Mouse (Mus musculus) forebrain, embryonic 13.5 days (tissue): ENCODE results near the gene Nkain1. TPM values are rescaled to one million over a fixed set of nuclear protein-coding genes. Genes with fewer than 3 reads are reported as not detected.

ENCODE experiments used
- ATAC-seq: fragments of 200-750 bp; cut with Nextera tagmentation; 2 replicates; pipeline ENCODE4 v1.8.0; 2017
- H3K27ac ChIP-seq: fragments of 300-500 bp; sonication (generic); 2 replicates; pipeline ENCODE4 v1.5.1; 2015; ENCODE audit warnings: inconsistent platforms, mild to moderate bottlenecking, moderate library complexity
- H3K27me3 ChIP-seq: fragments of 300-500 bp; sonication (generic); 2 replicates; pipeline ENCODE4 v1.6.1; 2015; ENCODE audit warnings: mild to moderate bottlenecking, inconsistent platforms
- H3K36me3 ChIP-seq: fragments of 300-500 bp; sonication (generic); 2 replicates; pipeline ENCODE4 v1.6.1; 2015; ENCODE audit warnings: mild to moderate bottlenecking, inconsistent platforms; ENCODE audit not compliant: poor library complexity, severe bottlenecking
- H3K4me1 ChIP-seq: fragments of 300-500 bp; sonication (generic); 2 replicates; pipeline ENCODE4 v1.6.1; 2015; ENCODE audit warnings: inconsistent platforms
- H3K4me2 ChIP-seq: fragments of 300-500 bp; sonication (generic); 2 replicates; pipeline ENCODE4 v1.6.1; 2015; ENCODE audit warnings: inconsistent platforms, mild to moderate bottlenecking, moderate library complexity
- H3K4me3 ChIP-seq: fragments of 300-500 bp; sonication (generic); 2 replicates; pipeline ENCODE4 v1.5.1; 2015; ENCODE audit warnings: mild to moderate bottlenecking, inconsistent platforms
- H3K9ac ChIP-seq: fragments of 300-500 bp; sonication (generic); 2 replicates; pipeline ENCODE4 v1.6.1; 2015; ENCODE audit warnings: mild to moderate bottlenecking, inconsistent platforms
- H3K9me3 ChIP-seq: fragments of 300-500 bp; sonication (generic); replicated peaks from 2 replicates; pipeline ENCODE4 v1.6.1; 2016; ENCODE audit warnings: inconsistent platforms
- WGBS: fragments of 180-500 bp; shearing (Covaris S2); methylation state at CpG from one replicate; pipeline ENCODE4 v1.1.7; 2015; 5-methylcytosine and 5-hydroxymethylcytosine counted together
- polyA plus RNA-seq: library from polyadenylated mRNA; unstranded; fragments of >200 nt; fragmentation: Nextera tagmentation; extraction: Ambion mirVana; gene quantifications from 2 replicates; pipeline ENCODE4 v1.2.1, GENCODE M21; 2015

The Nkain1 gene
- polyA plus RNA-seq, 1 experiment from 2014 or later = 5.4 TPM

DNA sequence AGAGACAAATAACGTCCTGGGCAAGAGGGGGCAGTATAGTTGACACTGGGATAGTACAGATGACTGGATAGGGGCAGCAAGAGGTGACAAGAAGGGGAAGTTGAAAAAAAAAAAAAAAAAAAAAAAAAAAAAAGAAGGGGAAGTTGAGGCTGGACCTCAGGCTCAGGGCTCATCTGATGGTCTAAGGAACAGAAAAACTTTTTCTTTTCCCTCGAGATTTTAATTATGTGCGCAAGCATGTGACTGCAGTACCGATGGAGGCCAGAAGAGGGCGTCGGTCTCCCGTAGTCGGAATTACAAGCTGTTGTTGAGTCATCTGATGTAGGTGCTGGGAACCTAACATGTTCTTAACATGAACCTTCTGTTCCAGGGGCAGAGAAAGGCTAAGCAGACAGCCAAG lies 24.8 kb downstream of the Nkain1 start:
- Histone ChIP-seq H3K4me2 (no peak overlapping the region), H3K27me3 (no peaks in the 10 kb centered on the region), H3K36me3 (no peaks in the 10 kb centered on the region), H3K4me3 (no peak overlapping the region), H3K4me1 (peaks cover 90% of the 10 kb centered on the region), H3K9ac (no peak overlapping the region), H3K27ac (peak overlapping the region; percentile 74), H3K9me3 (no peaks in the 10 kb centered on the region)
- 89% methylated on average over 8 of the region's 8 CpGs for WGBS
- no peak for ATAC-seq

DNA sequence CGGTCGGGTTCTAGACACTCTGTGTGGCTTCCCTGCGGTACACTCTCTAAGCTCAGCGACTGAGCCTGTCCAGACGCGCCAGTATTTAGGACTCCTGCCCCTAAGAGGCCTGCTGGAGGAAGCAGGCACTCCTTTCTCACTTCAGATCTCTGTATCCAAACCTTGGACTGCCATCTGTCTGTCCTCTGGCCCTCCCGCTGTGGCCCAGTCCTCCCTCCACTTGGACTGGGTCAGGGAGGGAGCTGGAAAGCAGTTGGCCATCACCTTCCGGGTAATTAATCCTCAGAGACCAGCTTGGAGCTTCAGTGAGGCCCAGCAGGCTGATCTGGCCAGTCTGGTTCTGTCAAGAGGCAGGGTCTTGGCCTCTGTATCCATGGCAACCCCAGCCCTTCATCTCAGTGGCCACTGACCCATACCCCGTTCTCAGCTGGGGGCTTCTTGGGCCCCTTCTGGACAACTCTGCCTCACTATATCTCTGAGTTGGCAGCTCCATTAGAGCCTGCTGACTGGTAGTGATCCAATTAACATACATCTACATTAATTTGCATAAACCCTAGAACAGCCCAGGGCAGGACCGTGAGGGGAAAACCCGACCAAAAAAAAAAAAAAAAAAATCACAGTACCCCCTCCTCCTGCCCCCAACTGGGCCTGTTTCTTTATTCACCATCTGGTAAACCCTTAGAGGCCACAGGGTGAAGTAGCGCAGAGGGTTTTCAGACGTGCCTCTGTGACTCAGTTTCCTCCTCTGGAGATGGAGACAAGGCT lies 27.0 kb downstream of the Nkain1 start:
- 6% methylated on average over 13 of the region's 13 CpGs for WGBS
- Histone ChIP-seq H3K4me2 (peak overlapping the region; percentile 32), H3K27ac (peak overlapping the region; percentile 90), H3K9ac (peak overlapping the region; percentile 52), H3K4me1 (peaks cover 82% of the 10 kb centered on the region), H3K4me3 (no peak overlapping the region), H3K27me3 (no peaks in the 10 kb centered on the region), H3K36me3 (no peaks in the 10 kb centered on the region), H3K9me3 (no peaks in the 10 kb centered on the region)
- peak; percentile 89 for ATAC-seq

DNA sequence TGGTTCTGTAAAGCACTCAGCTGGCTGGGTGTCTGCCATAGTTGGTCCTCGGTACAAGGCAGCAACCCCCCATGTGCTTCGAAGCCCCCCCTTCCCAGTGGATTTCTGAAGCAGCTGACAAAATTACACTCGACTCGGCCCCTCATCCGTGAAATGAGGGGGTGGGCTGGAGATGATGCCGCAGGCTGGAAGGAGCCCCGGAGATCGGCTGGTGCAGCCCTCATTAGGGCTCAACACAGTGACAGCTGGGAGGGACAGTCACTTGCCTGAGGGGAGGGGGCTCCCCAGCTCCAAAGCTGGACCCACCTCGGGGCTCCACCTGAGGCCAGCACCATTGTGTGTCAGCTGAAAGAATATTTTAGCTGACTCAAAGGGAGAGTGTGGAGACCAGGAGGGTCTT lies 29.6 kb downstream of the Nkain1 start:
- peak overlapping the region; percentile 38 for H3K4me2 ChIP-seq

DNA sequence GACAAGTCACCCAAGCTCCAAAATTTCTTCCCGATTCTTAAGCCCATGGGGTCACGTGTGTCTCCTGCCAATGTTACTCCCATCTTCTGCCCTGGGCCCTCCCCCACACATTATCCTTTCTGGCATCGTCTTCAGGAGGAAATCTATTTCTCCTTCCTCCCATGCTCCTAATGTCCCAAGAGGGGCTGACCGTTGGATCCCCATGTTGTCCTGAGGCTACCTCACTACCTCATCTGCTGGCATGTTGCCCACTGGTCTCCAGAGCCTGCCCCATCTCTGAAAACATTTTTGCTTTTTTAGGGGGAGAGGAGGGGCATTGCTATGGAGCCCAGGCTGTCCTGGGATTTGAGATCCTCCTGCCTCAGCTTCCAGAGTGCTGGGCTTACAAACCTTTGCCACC lies 30.9 kb downstream of the Nkain1 start:
- ATAC-seq = no peak
- Histone ChIP-seq H3K4me3 (no peak overlapping the region), H3K27ac (no peak overlapping the region), H3K27me3 (no peaks in the 10 kb centered on the region), H3K4me1 (peaks cover 57% of the 10 kb centered on the region), H3K36me3 (peaks cover 8% of the 10 kb centered on the region; the same call in 1 of the 2 replicates), H3K4me2 (no peak overlapping the region), H3K9ac (no peak overlapping the region), H3K9me3 (no peaks in the 10 kb centered on the region)
- 86% methylated on average over 4 of the region's 4 CpGs for WGBS

More for the DNA sequence above, 29.6 kb downstream of the Nkain1 start:
- H3K4me3 ChIP-seq = no peak overlapping the region
- H3K9ac ChIP-seq = peak overlapping the region; percentile 43
- WGBS = 10% methylated on average over 9 of the region's 9 CpGs
- ATAC-seq = peak; percentile 58
- H3K36me3 ChIP-seq = no peaks in the 10 kb centered on the region
- H3K4me1 ChIP-seq = peaks cover 65% of the 10 kb centered on the region
- H3K9me3 ChIP-seq = no peaks in the 10 kb centered on the region
- H3K27ac ChIP-seq = peak overlapping the region; percentile 90
- no peaks in the 10 kb centered on the region for H3K27me3 ChIP-seq

DNA sequence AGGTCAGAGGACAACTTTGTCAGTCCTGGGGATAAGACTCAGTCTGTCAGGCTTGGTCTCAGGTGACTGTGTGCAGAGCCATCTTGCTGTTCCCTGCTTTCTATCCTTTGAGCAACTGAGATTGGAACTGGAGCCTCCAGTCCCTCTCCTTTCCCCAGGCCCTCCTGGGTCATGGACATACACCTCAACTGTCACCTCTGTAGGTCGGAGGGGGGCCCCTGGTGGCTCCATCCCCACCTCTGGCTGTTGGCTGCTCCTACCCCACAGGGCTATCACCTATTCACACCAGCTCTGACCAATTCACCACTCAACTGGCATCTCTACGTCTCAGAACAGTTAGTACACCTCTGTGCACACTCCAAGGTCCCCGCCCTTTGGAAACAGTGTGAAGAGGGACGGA lies 33.1 kb downstream of the Nkain1 start:
- ATAC-seq = no peak
- H3K9ac ChIP-seq = no peak overlapping the region
- H3K9me3 ChIP-seq = no peaks in the 10 kb centered on the region
- H3K4me2 ChIP-seq = no peak overlapping the region
- no peak overlapping the region for H3K4me3 ChIP-seq
- peaks cover 28% of the 10 kb centered on the region for H3K36me3 ChIP-seq
- 94% methylated on average over 4 of the region's 4 CpGs for WGBS
- peaks cover 34% of the 10 kb centered on the region for H3K4me1 ChIP-seq
- no peak overlapping the region; the same call in 1 of the 2 replicates for H3K27ac ChIP-seq
- no peaks in the 10 kb centered on the region for H3K27me3 ChIP-seq

DNA sequence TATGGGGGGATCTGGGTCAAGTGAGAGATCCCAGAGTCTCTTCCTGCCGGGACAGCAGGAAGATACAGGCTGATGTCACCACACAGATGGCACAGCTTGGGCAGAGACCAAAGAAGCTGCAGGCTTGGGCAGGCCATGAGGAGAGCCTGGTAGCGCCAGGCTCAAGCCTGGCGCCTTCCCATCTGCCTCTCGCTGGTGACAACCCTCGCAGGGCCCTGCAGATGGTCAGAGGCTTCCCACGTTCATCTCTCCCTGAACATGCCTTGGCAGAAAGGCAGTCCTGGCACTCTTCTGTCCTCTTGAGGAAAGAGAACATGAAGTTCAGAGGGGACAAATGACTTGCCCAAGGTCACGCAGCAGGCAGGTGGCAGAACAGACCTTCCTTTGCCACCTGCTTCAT lies 34.3 kb downstream of the Nkain1 start:
- Histone ChIP-seq H3K4me1 (peaks cover 24% of the 10 kb centered on the region), H3K4me3 (no peak overlapping the region), H3K27ac (peak overlapping the region; percentile 1; the same call in 1 of the 2 replicates), H3K9ac (no peak overlapping the region), H3K27me3 (no peaks in the 10 kb centered on the region), H3K9me3 (no peaks in the 10 kb centered on the region), H3K4me2 (no peak overlapping the region), H3K36me3 (peaks cover 37% of the 10 kb centered on the region)
- ATAC-seq = no peak
- 83% methylated on average over 7 of the region's 7 CpGs for WGBS

DNA sequence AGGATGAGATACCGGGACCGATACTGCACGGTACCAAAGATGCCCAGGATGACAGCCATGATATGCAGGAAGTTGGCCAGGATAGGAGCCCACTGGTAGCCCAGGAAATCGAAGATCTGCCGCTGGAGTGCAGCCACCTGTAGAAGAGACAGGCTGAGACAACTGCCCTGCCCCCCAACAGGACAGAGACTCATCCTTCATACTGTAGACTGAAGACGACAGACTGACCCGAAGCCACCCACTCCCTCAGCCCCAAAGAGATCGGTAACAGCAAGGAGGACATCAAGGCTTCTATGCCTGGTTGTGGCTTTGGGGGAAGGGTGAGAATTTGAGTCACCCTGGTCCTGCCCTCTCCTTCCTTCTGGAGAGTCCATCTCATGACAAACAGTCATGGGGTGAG lies 34.9 kb downstream of the Nkain1 start:
- no peaks in the 10 kb centered on the region for H3K27me3 ChIP-seq
- peaks cover 17% of the 10 kb centered on the region for H3K4me1 ChIP-seq
- no peak overlapping the region for H3K27ac ChIP-seq
- peaks cover 37% of the 10 kb centered on the region for H3K36me3 ChIP-seq
- no peak for ATAC-seq
- 93% methylated on average over 8 of the region's 8 CpGs for WGBS
- no peak overlapping the region for H3K4me2 ChIP-seq
- H3K4me3 ChIP-seq = no peak overlapping the region
- H3K9ac ChIP-seq = no peak overlapping the region
- H3K9me3 ChIP-seq = no peaks in the 10 kb centered on the region

DNA sequence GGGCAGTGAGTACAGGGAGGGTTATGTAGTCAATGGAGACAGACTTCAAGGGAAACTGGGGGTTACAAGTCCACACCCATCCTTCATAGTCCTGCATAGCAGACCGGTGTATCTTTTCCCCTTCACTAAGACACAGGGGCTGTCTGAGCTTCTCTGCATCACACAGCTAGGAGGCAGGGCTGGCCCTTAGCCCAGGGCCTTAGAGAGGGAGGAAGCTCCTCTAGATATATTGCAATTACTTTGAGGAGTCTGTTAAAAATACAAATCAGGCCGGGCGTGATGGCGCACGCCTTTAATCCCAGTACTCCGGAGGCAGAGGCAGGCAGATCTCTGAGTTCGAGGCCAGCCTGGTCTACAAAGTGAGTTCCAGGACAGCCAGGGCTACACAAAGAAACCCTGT lies 36.6 kb downstream of the Nkain1 start:
- H3K27ac ChIP-seq = no peak overlapping the region
- WGBS = 96% methylated on average over 7 of the region's 7 CpGs
- no peak overlapping the region for H3K9ac ChIP-seq
- no peak for ATAC-seq
- H3K4me3 ChIP-seq = no peak overlapping the region
- H3K36me3 ChIP-seq = peaks cover 41% of the 10 kb centered on the region
- H3K9me3 ChIP-seq = no peaks in the 10 kb centered on the region
- no peak overlapping the region for H3K4me2 ChIP-seq
- peaks cover 6% of the 10 kb centered on the region for H3K4me1 ChIP-seq
- no peaks in the 10 kb centered on the region for H3K27me3 ChIP-seq

DNA sequence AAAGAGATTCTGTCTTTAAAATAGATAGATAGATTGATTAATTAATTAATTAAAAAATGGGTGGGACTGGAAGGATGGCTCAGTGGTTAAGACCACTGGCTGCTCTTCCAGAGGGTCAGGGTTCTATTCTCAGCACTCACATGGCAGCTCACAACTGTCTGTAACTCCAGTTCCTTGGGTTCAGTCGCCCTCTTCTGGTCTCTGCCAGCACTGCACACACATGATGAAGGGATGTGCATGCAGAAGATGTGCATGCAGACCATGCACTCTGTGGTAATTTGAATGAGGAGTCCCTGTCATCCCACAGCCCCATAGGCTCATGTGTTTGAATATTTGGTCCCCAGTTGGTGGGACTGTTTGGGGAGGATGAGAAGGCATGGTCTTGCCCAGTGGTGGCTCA lies 38.2 kb downstream of the Nkain1 start:
- Histone ChIP-seq H3K4me1 (peaks cover 11% of the 10 kb centered on the region), H3K27ac (no peak overlapping the region), H3K9ac (no peak overlapping the region), H3K4me2 (no peak overlapping the region), H3K9me3 (no peaks in the 10 kb centered on the region), H3K27me3 (no peaks in the 10 kb centered on the region), H3K4me3 (no peak overlapping the region), H3K36me3 (peaks cover 48% of the 10 kb centered on the region)
- no peak for ATAC-seq
- WGBS = 68% methylated on average over 1 of the region's 1 CpGs

DNA sequence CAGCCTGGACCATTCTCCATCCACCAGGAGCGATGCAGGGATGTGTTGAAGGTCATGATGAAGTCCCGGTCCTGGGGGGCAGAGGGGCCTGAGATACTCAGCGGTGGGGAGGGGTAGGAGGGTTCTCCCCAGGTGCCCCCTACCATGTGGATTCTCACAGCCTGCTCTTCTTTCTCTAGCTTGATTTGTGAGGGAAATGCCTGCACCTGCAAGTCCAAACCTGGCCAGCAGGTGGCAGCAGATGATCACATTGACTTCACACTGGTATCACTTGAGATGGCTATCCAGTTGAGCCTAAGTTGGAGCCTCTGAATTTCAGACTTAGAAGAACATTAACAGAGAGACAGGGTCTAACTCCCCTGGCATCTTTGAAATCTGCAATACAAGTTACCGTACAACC lies 40.0 kb downstream of the Nkain1 start:
- peak; percentile 44; the same call in 1 of the 2 replicates for ATAC-seq
- no peak overlapping the region for H3K27ac ChIP-seq
- H3K9me3 ChIP-seq = no peaks in the 10 kb centered on the region
- WGBS = 42% methylated on average over 4 of the region's 4 CpGs
- no peak overlapping the region for H3K4me2 ChIP-seq
- H3K27me3 ChIP-seq = no peaks in the 10 kb centered on the region
- no peak overlapping the region for H3K9ac ChIP-seq
- H3K4me3 ChIP-seq = no peak overlapping the region
- H3K4me1 ChIP-seq = peaks cover 5% of the 10 kb centered on the region
- peaks cover 66% of the 10 kb centered on the region for H3K36me3 ChIP-seq

DNA sequence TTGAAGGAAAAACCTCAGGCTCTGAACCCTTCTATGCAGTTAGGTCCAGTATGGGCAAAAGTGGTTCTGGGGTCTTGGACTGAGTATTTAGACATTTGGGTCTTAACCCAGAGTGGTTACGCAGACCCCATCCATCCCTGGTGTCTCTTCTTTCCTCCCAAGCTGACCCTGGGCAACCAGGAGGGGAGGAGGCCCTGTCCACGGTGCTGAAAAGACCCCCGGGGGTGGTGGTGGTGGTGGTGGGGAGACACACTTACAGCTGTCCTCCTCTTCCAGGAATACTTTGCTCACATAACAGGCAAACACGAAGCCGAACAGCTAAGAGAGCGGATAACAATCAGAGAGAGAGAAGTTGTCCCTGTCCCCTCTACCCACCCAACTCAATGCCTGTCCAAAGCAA lies 41.6 kb downstream of the Nkain1 start:
- peaks cover 52% of the 10 kb centered on the region for H3K36me3 ChIP-seq
- no peak overlapping the region for H3K4me3 ChIP-seq
- no peak for ATAC-seq
- H3K4me2 ChIP-seq = no peak overlapping the region
- H3K27me3 ChIP-seq = no peaks in the 10 kb centered on the region
- WGBS = 67% methylated on average over 6 of the region's 6 CpGs
- H3K9ac ChIP-seq = no peak overlapping the region
- no peak overlapping the region for H3K27ac ChIP-seq
- H3K9me3 ChIP-seq = no peaks in the 10 kb centered on the region
- H3K4me1 ChIP-seq = peaks cover 5% of the 10 kb centered on the region

DNA sequence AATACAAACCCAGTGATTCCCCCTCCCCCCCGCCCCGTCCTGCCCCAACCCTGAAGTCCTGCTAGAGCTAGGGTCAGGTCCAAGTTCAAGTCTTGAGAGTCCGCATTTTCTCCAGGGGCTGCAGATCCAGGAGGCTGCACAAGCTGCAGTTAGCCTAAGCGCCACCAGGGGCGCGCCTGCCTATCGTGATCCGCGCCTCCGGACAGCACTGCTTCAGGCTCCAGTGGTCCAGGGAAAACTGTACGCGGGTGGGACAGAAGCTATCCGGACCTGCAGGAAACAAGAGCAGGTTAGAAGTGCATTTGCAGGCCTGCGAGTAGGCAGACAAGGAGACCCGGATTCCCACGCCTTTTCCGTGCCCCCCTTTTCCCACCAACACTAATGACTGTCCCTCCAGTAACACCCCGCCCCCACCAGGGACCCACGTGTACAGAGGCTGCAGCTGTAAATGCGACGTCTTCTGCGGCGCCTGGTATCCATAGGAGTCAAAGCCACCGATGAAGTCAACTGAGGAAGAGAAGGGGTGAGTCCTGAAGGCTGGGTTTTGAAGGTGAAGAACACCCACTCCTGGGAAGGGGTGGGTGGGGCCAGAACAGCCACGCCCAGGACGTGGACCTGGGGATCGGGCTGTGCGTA lies 42.2 kb downstream of the Nkain1 start:
- Histone ChIP-seq H3K27me3 (no peaks in the 10 kb centered on the region), H3K4me1 (peaks cover 5% of the 10 kb centered on the region), H3K4me2 (peak overlapping the region; percentile 45), H3K9me3 (no peaks in the 10 kb centered on the region), H3K36me3 (peaks cover 46% of the 10 kb centered on the region), H3K4me3 (no peak overlapping the region), H3K27ac (no peak overlapping the region), H3K9ac (no peak overlapping the region)
- ATAC-seq = peak; percentile 72; the same call in 1 of the 2 replicates
- 22% methylated on average over 26 of the region's 28 CpGs for WGBS
